ENCODE assay signal across 13 mouse cellular contexts in the genomic region with DNA sequence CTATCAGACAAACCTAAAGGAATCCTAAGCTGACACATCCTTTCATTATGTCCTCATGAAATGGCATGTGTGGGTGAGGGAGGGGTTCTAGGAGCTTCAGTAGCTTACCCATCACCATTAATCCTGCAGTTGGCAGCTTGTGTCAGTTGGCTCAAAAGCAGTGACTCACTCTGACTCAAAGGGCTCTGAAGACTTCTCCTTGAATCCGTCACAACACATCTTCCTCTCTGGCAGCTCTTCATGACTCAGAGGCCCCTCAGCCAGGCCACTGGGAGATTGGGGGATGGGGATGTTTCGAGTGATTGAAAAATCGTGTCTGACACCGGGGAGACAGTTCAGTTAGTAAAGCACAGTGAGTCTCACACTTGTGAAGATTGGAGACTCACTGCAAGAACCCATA.
DNase-seq lines count a peak whose midpoint lies in the region; ATAC-seq lines count a peak whose summit lies in the region.
"Had no signal": no experiment of that assay in that cellular context is flagged by ENCODE, and none has a peak within 500 bp of the region (broad histone marks: within the 10 kb centered on the region; RNA-seq: fewer than 3 reads in every experiment).

No protein-coding gene starts in this region.

- peaks cover 20% of the 10 kb centered on the region for H3K4me1 ChIP-seq in limb, embryonic 15.5 days
- H3K4me1 ChIP-seq in limb, embryonic 10.5 days: peaks cover 4% of the 10 kb centered on the region; the same call in 1 of the 2 replicates

- 0 out of 2 replicates have a peak overlapping the region, but pooled peaks have one; percentile 9 for H3K27ac ChIP-seq in limb, embryonic 15.5 days
- H3K27ac ChIP-seq in limb, embryonic 10.5 days: no peak overlapping the region
- H3K27ac ChIP-seq: embryonic facial prominence, embryonic 12.5 days; midbrain, embryonic 13.5 days had no signal

- no peaks in the 10 kb centered on the region for H3K36me3 ChIP-seq in limb, embryonic 15.5 days
- no peaks in the 10 kb centered on the region for H3K36me3 ChIP-seq in limb, embryonic 10.5 days
- H3K36me3 ChIP-seq: embryonic facial prominence, embryonic 12.5 days; midbrain, embryonic 13.5 days had no signal

- no peak overlapping the region for H3K9ac ChIP-seq in limb, embryonic 15.5 days
- H3K9ac ChIP-seq: embryonic facial prominence, embryonic 12.5 days; midbrain, embryonic 13.5 days had no signal

- H3K9me3 ChIP-seq in limb, embryonic 15.5 days: no peaks in the 10 kb centered on the region
- H3K9me3 ChIP-seq in limb, embryonic 10.5 days (replicated peaks): no peaks in the 10 kb centered on the region
- H3K9me3 ChIP-seq: embryonic facial prominence, embryonic 12.5 days had no signal

- H3K27me3 ChIP-seq in limb, embryonic 15.5 days: no peaks in the 10 kb centered on the region
- no peaks in the 10 kb centered on the region for H3K27me3 ChIP-seq in limb, embryonic 10.5 days (ENCODE audit: low read depth, poor library complexity, severe bottlenecking)
- H3K27me3 ChIP-seq: embryonic facial prominence, embryonic 12.5 days; midbrain, embryonic 13.5 days had no signal

- H3K4me3 ChIP-seq in limb, embryonic 15.5 days: no peak overlapping the region
- no peak overlapping the region for H3K4me3 ChIP-seq in limb, embryonic 10.5 days
- H3K4me3 ChIP-seq: embryonic facial prominence, embryonic 12.5 days; midbrain, embryonic 13.5 days had no signal

- DNase-seq in adrenal gland, adult (ENCODE audit: inconsistent age in 2 of 2, low spot score in 1 of 2): peak; percentile 85 to 91
- DNase-seq in adrenal gland, postnatal 4 days (ENCODE audit: low spot score in 2 of 2): no peak
- DNase-seq in limb, embryonic 10.5 days (ENCODE audit: low spot score): no peak
- peak; percentile 84 for DNase-seq in adrenal gland, adult 8-10 months
- peak; percentile 55 for DNase-seq in lung, postnatal 36 days
- no peak for DNase-seq in urinary bladder, postnatal 10 days (ENCODE audit: low spot score)
- no peak for DNase-seq in frontal cortex, postnatal 25 days (ENCODE audit: low spot score in 2 of 2)
- DNase-seq: cerebellum, adult 18-20 months; kidney, adult 11 months; thymus, postnatal 4 days had no signal

- 60% methylated on average over 4 of the region's 4 CpGs for WGBS in limb, embryonic 15.5 days
- 80% methylated on average over 4 of the region's 4 CpGs for WGBS in limb, embryonic 10.5 days

- ATAC-seq in limb, embryonic 15.5 days (ENCODE audit: insufficient number of reproducible peaks, low FRiP score, low TSS enrichment, low read depth): no peak
- ATAC-seq: midbrain, embryonic 13.5 days had no signal

- no peak overlapping the region for H3K4me2 ChIP-seq in limb, embryonic 15.5 days
- H3K4me2 ChIP-seq: embryonic facial prominence, embryonic 12.5 days; midbrain, embryonic 13.5 days had no signal

Comparison
In these comparisons a context has a peak if more than half of its experiments do, and no peak if none do; other contexts are left out.
1. DNase-seq: peak in adrenal gland, adult (2 of 2), adrenal gland, adult 8-10 months (single experiment) and lung, postnatal 36 days (single experiment); none in adrenal gland, postnatal 4 days (0 of 2), limb, embryonic 10.5 days (single experiment), urinary bladder, postnatal 10 days (single experiment) and frontal cortex, postnatal 25 days (0 of 2).